Mouse (Mus musculus) embryonic stem cell, embryonic (primary cell): ENCODE results near the gene Hmx2.

Experiments used
- CTCF ChIA-PET, 4 experiments: fragments of 300-600 bp in 2 of 4; fragments of 350-600 bp in 2 of 4; sonication (Branson Sonifier 250); formaldehyde crosslinking; loops; one replicate each; lab custom pipeline; 2022; ENCODE audit warnings: inconsistent platforms in 2 of 4; lab: Charles Lee
- POLR2A ChIA-PET, 4 experiments: fragments of 300-600 bp in 2 of 4; fragments of 350-600 bp in 2 of 4; sonication (Branson Sonifier 250); formaldehyde crosslinking; loops; one replicate each; lab custom pipeline; 2022; ENCODE audit warnings: antibody characterized with exemption in 4 of 4, inconsistent platforms in 1 of 4; lab: Charles Lee

Gene Hmx2

GRCm38 (mm10) chr7:131548473-131548872, at the start of gene Hmx2:
Gene Hmx2, plus strand, starts transcription at chr7:131548773.
- POLR2A ChIA-PET: interaction anchor here in 1 of 4 experiments (0.9 to 1.2 kb wide), 3 partner anchors 12 to 15 kb away, joined by 3 to 5 read pairs (median 3); partner anchors contain the start of gene Bub3
- CTCF ChIA-PET: interaction anchor here in 1 of 4 experiments (1.0 kb wide), 1 partner anchor 8 kb away, joined by 4 read pairs; no protein-coding TSS in a partner anchor

- CTCF ChIA-PET: no interaction called here
- POLR2A ChIA-PET: no interaction called here
These were observed 44.8 kb upstream of the Hmx2 start for GRCm38 (mm10) chr7:131503739-131504138.

GRCm38 (mm10) chr7:131539979-131540378, 8.6 kb upstream of the Hmx2 start:
- ChIA-PET CTCF (interaction anchor here (0.6 to 1.6 kb wide), 21 partner anchors 9 to 891 kb away, joined by 3 to 10 read pairs (median 3); partner anchors contain the start of genes Bub3 (in 1 of the 4) and Hmx2 (in 1 of the 4)), POLR2A (interaction anchor here (0.5 to 3.5 kb wide), 10 partner anchors 8 to 295 kb away, joined by 3 to 28 read pairs (median 6); partner anchors contain the start of gene Bub3 (in 2 of the 4))

DNA sequence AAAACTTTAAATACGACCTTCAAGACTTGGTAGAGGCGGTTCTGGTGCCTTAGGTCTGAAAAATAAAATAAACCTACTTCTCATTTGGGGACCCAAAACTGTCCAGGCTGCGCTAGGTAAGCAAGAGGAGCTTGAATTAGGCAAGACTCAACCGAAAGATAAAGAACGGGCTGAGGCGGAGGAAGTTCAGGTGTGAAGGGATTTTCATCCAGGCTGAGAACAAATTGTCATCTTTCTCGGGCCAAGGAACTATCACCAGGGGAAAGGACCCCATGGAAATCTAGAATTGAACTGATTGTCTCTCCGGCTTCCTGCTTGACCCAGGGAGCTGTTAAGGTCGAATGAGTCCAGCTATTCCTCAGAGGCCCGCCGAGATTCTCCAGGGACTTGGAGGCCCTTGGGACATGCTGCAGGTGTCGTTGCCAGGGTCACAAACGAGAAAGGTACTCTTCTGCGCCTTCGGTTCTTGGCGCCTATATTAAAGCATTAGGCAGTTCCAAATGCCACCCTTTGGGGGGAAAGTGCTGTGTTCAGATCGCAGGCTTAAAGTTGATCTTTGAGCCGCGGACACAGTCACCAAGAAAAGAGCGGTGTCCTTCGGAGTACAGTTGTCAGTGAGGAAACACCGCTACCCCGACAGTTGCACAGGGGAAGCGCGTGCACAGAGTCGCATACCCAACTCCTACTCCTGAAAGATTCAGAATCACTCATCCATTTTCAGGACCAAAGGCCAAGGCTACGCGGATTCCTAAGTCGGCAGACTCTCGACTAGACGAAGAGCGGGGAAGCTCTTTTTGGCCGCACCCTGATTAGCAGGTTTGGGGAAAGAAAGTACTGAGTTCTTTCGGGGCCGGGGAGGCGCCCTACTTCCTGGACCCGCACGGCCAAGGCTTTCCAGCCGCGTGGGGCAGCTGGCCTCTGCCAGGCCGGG, 7.1 kb upstream of the Hmx2 start:
- CTCF ChIA-PET: interaction anchor here (0.5 to 1.9 kb wide), 15 partner anchors 8 to 341 kb away, joined by 3 to 7 read pairs (median 4); partner anchors contain the start of genes Bub3 (in 1 of the 4) and Hmx2 (in 1 of the 4)
- POLR2A ChIA-PET: interaction anchor here (1.0 to 3.5 kb wide), 12 partner anchors 10 to 131 kb away, joined by 3 to 28 read pairs (median 8); partner anchors contain the start of genes Bub3 (in 3 of the 4), Acadsb (in 1 of the 4) and Ikzf5 (in 1 of the 4)

GRCm38 (mm10) chr7:131542115-131542871, 6.3 kb upstream of the Hmx2 start, which contains the start of gene Hmx3:
Gene Hmx3, plus strand, starts transcription at chr7:131542867.
- POLR2A ChIA-PET: interaction anchor here (1.0 to 3.5 kb wide), 10 partner anchors 10 to 132 kb away, joined by 3 to 28 read pairs (median 10); partner anchors contain the start of genes Bub3 (in 3 of the 4), Acadsb (in 1 of the 4) and Ikzf5 (in 1 of the 4)

GRCm38 (mm10) chr7:131542872-131543622, 5.5 kb upstream of the Hmx2 start:
- POLR2A ChIA-PET: interaction anchor here in 2 of 4 experiments (2.7 to 3.5 kb wide), 3 partner anchors 9 to 13 kb away, joined by 12 to 28 read pairs (median 17); no protein-coding TSS in a partner anchor
- CTCF ChIA-PET: no interaction called here

More at GRCm38 (mm10) chr7:131542115-131542871, 6.3 kb upstream of the Hmx2 start, which contains the start of gene Hmx3:
- CTCF ChIA-PET: interaction anchor here in 3 of 4 experiments (1.1 to 1.9 kb wide), 5 partner anchors 14 to 340 kb away, joined by 3 to 7 read pairs (median 4); no protein-coding TSS in a partner anchor

GRCm38 (mm10) chr7:131543623-131544481, 4.7 kb upstream of the Hmx2 start:
- ChIA-PET CTCF (no interaction called here), POLR2A (interaction anchor here in 3 of 4 experiments (0.8 to 4.6 kb wide), 6 partner anchors 9 to 16 kb away, joined by 4 to 26 read pairs (median 4); partner anchors contain the start of gene Bub3 (in 1 of the 3))

DNA sequence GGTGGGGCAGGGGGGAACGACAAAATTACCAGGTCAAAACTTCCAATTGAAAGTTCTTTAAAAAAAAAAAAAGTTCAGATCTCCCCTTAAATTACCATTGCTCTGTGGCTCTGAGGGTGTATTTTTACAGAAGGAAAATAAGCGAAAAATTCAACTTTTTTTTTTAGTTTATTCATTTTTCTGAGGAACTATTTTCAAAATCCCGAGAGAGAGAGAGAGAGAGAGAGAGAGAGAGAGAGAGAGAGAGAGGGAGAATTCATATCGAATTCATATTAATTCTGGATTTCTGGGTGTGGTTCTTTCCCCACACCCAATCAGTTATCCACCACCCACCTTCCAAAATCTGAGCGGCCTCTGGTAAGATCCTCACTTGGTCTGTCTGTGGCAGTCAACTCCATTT, 3.7 kb upstream of the Hmx2 start:
- CTCF ChIA-PET: no interaction called here
- POLR2A ChIA-PET: interaction anchor here in 2 of 4 experiments (0.7 to 4.6 kb wide), 5 partner anchors 9 to 561 kb away, joined by 3 to 26 read pairs (median 5); partner anchors contain the start of gene Bub3 (in 1 of the 2)

DNA sequence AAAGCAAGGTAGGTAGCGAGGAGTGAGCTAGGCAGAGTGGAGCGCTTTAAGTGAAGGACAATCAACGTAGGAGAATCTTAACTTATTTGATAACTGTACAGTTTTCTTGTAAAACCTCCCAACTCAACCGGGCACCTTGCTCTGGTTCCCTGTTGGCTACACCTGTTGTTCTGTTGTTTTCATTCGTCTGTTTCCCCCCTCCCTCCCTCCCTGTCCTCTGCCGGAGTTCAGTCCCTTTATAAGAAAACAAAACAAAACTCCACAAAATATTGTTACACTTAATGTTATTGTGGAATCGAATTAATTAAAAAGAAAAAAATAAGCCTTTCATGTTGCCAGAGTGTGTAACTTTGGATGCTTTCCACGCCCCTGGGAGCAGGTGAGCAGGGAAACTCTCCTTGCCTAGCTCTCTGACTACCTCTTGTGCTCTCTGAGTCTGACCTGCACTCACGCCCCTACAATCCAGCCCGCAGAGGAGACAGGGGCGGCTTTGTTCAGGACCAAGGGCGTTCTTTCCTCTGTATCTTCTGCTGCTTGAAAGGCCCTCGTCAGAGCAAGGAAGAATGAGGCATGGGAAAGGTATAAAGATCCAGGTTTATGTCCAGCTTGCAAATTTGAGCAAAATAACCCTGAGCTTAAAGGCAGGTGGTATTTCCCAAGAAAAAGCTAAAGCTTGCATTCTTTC, 2.7 kb upstream of the Hmx2 start:
- ChIA-PET POLR2A (interaction anchor here (0.6 to 4.6 kb wide), 6 partner anchors 8 to 754 kb away, joined by 3 to 26 read pairs (median 6); partner anchors contain the start of gene Bub3 (in 1 of the 4)), CTCF (interaction anchor here in 1 of 4 experiments (0.8 kb wide), 1 partner anchor 269 kb away, joined by 4 read pairs; no protein-coding TSS in a partner anchor)

GRCm38 (mm10) chr7:131546423-131546822, 2.1 kb upstream of the Hmx2 start:
- CTCF ChIA-PET: interaction anchor here in 1 of 4 experiments (0.8 kb wide), 1 partner anchor 982 kb away, joined by 4 read pairs; no protein-coding TSS in a partner anchor
- POLR2A ChIA-PET: interaction anchor here in 3 of 4 experiments (0.6 to 4.6 kb wide), 4 partner anchors 9 to 755 kb away, joined by 6 to 26 read pairs (median 12); partner anchors contain the start of gene Bub3 (in 1 of the 3)

DNA sequence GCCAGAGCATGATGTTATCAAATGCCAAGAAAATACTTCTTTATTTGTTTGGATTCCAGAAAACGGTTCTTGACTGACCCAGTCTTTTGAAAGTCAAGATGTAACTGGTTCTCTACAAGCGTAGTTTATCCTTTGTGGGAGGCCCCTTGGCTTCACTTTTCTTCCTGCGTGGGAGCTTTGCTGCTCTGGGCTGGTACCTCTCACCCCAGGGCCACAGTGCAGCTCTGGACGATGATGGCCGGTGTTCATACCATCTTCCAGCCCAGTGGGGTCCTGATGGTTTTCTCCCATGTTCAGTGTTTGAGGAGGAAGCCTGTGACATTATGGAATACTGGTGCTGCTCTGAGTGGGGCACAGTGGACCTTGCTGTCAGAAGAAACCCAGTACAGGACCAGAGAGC, 1.1 kb upstream of the Hmx2 start:
- CTCF ChIA-PET: no interaction called here
- POLR2A ChIA-PET: interaction anchor here in 1 of 4 experiments (1.9 to 4.6 kb wide), 2 partner anchors 9 to 14 kb away, joined by 17 to 26 read pairs; partner anchors contain the start of gene Bub3

GRCm38 (mm10) chr7:131551471-131551870, 2.9 kb downstream of the Hmx2 start:
- ChIA-PET CTCF (interaction anchor here in 2 of 4 experiments (0.6 to 1.2 kb wide), 4 partner anchors 10 to 1047 kb away, joined by 3 to 4 read pairs (median 4); no protein-coding TSS in a partner anchor), POLR2A (interaction anchor here (0.8 to 3.8 kb wide), 10 partner anchors 7 to 26 kb away, joined by 3 to 28 read pairs (median 6); partner anchors contain the start of genes Bub3 (in 3 of the 4) and Hmx3 (in 1 of the 4))

GRCm38 (mm10) chr7:131551931-131552741, 3.6 kb downstream of the Hmx2 start:
- ChIA-PET CTCF (interaction anchor here in 2 of 4 experiments (0.7 to 1.2 kb wide), 2 partner anchors 11 to 330 kb away, joined by 3 to 4 read pairs; no protein-coding TSS in a partner anchor), POLR2A (interaction anchor here (0.8 to 3.8 kb wide), 11 partner anchors 8 to 25 kb away, joined by 3 to 28 read pairs (median 6); partner anchors contain the start of genes Bub3 (in 3 of the 4) and Hmx3 (in 2 of the 4))

DNA sequence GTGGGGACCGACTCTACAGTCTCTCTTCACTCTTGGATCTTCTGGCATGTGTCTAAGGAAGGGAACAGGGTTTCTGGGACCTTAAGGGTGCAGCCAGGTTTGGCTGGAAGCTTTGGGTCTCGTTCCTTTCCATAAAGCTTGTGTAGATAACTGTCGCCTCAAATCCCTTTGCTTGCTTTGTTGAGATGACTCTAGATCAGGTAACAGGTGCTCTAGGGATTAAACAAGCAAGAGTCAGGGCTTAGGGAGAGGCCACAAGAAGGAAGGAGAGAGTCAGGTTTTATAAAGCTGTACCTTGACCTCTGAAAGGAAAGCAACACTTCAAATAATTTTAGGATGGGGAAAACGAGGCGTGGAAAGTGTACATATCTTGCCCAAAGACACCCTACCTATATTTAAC, 4.2 kb downstream of the Hmx2 start:
- ChIA-PET POLR2A (interaction anchor here (1.0 to 3.8 kb wide), 12 partner anchors 7 to 25 kb away, joined by 3 to 28 read pairs (median 6); partner anchors contain the start of genes Bub3 (in 3 of the 4) and Hmx3 (in 2 of the 4)), CTCF (no interaction called here)
